Mouse (Mus musculus) heart, embryonic 10.5 days (tissue): ENCODE data around the gene Nfs1. TPM values are rescaled to one million over a fixed set of nuclear protein-coding genes. Genes with fewer than 3 reads are reported as not detected.

ENCODE experiments used
- DNase-seq: peaks from one replicate; pipeline ENCODE4 v3.0.0-alpha.2; 2017; ENCODE audit warnings: low spot score
- H3K27ac ChIP-seq: fragments of 300-500 bp; sonication (generic); 2 replicates; pipeline ENCODE4 v1.5.1; 2016; ENCODE audit warnings: mild to moderate bottlenecking
- H3K27me3 ChIP-seq: fragments of 300-500 bp; sonication (generic); 2 replicates; pipeline ENCODE4 v1.6.1; 2016; ENCODE audit warnings: mild to moderate bottlenecking; ENCODE audit not compliant: poor library complexity, insufficient read depth, severe bottlenecking
- H3K36me3 ChIP-seq: fragments of 300-500 bp; sonication (generic); 2 replicates; pipeline ENCODE4 v1.6.1; 2016; ENCODE audit warnings: mild to moderate bottlenecking, moderate library complexity
- H3K4me1 ChIP-seq: fragments of 300-500 bp; sonication (generic); 2 replicates; pipeline ENCODE4 v1.6.1; 2016; ENCODE audit warnings: mild to moderate bottlenecking
- H3K4me3 ChIP-seq: fragments of 300-500 bp; sonication (generic); 2 replicates; pipeline ENCODE4 v1.5.1; 2016; ENCODE audit warnings: mild to moderate bottlenecking, moderate library complexity
- H3K9me3 ChIP-seq: fragments of 300-500 bp; sonication (generic); 2 replicates; pipeline ENCODE4 v1.6.1; 2016; ENCODE audit warnings: mild to moderate bottlenecking, moderate library complexity
- WGBS: fragments of 180-500 bp; shearing (Covaris S2); methylation state at CpG from one replicate; pipeline ENCODE4 v1.1.7; 2016; 5-methylcytosine and 5-hydroxymethylcytosine counted together
- polyA plus RNA-seq: library from polyadenylated mRNA; unstranded; fragments of >200 nt; fragmentation: Nextera tagmentation; extraction: Ambion mirVana; gene quantifications from 2 replicates; pipeline ENCODE4 v1.2.1, GENCODE M21; 2016

The Nfs1 gene
- polyA plus RNA-seq, 1 experiment from 2014 or later = 54.5 TPM

- Histone ChIP-seq H3K4me3 (peak overlapping the region; percentile 96), H3K27ac (no peak overlapping the region), H3K36me3 (peaks cover 60% of the 10 kb centered on the region), H3K27me3 (no peaks in the 10 kb centered on the region), H3K9me3 (no peaks in the 10 kb centered on the region), H3K4me1 (peaks cover 21% of the 10 kb centered on the region)
- 79% methylated on average over 7 of the region's 7 CpGs for WGBS
- DNase-seq = no peak
Measured at GRCm38 (mm10) chr2:156177651-156178050, 33.7 kb upstream of the Nfs1 start.

- H3K4me3 ChIP-seq = no peak overlapping the region
- DNase-seq = no peak
- peaks cover 66% of the 10 kb centered on the region for H3K36me3 ChIP-seq
- H3K27ac ChIP-seq = no peak overlapping the region
- peaks cover 21% of the 10 kb centered on the region for H3K4me1 ChIP-seq
- 86% methylated on average over 6 of the region's 6 CpGs for WGBS
- H3K27me3 ChIP-seq = no peaks in the 10 kb centered on the region
- H3K9me3 ChIP-seq = no peaks in the 10 kb centered on the region
Measured at GRCm38 (mm10) chr2:156177079-156177478, 33.1 kb upstream of the Nfs1 start.

GRCm38 (mm10) chr2:156166557-156166956, 22.6 kb upstream of the Nfs1 start:
- Histone ChIP-seq H3K36me3 (peaks cover 96% of the 10 kb centered on the region), H3K4me1 (no peaks in the 10 kb centered on the region), H3K4me3 (no peak overlapping the region), H3K27me3 (no peaks in the 10 kb centered on the region), H3K9me3 (no peaks in the 10 kb centered on the region), H3K27ac (no peak overlapping the region)
- WGBS = 91% methylated on average over 5 of the region's 5 CpGs
- no peak for DNase-seq

GRCm38 (mm10) chr2:156165478-156165877, 21.5 kb upstream of the Nfs1 start:
- WGBS = 98% methylated on average over 1 of the region's 1 CpGs

GRCm38 (mm10) chr2:156151538-156151937, 7.6 kb upstream of the Nfs1 start:
- Histone ChIP-seq H3K27me3 (no peaks in the 10 kb centered on the region), H3K4me3 (no peak overlapping the region), H3K27ac (no peak overlapping the region), H3K9me3 (no peaks in the 10 kb centered on the region), H3K36me3 (peaks cover 97% of the 10 kb centered on the region), H3K4me1 (no peaks in the 10 kb centered on the region)
- no peak for DNase-seq

More at GRCm38 (mm10) chr2:156165478-156165877, 21.5 kb upstream of the Nfs1 start:
- no peak overlapping the region for H3K4me3 ChIP-seq
- H3K27ac ChIP-seq = no peak overlapping the region
- H3K9me3 ChIP-seq = no peaks in the 10 kb centered on the region
- H3K27me3 ChIP-seq = no peaks in the 10 kb centered on the region
- H3K36me3 ChIP-seq = peaks cover 97% of the 10 kb centered on the region
- DNase-seq = no peak
- H3K4me1 ChIP-seq = no peaks in the 10 kb centered on the region

DNA sequence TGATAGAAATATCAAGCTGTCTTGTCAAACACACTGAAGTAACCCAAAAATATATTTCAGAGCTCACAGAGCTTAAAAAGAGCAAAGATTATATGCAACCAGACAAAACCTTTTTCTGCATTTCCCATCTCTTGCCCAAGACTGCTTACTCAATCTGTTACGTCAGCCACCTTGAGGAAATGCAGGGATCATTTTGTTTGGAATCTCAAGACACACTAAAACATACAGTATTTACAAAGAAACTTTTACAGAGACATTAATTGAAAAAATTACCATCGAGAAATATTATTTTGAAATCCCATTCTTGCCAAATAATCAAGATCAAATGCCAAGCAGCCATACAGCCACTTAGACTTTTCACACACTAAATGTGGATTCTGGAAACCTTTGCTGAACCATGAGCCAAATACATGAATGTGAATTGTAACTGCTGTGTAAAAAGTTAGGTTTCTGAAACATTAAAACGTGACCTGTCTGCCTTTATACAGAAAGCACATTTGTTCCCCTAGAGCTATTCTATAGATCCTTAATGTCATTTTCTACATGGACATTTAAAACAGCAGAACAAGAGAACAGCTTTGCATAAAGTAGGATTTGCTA, 3.4 kb upstream of the Nfs1 start:
- no peak for DNase-seq
- Histone ChIP-seq H3K4me3 (no peak overlapping the region), H3K9me3 (no peaks in the 10 kb centered on the region), H3K27me3 (no peaks in the 10 kb centered on the region), H3K36me3 (peaks cover 58% of the 10 kb centered on the region), H3K4me1 (peaks cover 9% of the 10 kb centered on the region; the same call in 1 of the 2 replicates), H3K27ac (no peak overlapping the region)
- WGBS = 94% methylated on average over 3 of the region's 3 CpGs

DNA sequence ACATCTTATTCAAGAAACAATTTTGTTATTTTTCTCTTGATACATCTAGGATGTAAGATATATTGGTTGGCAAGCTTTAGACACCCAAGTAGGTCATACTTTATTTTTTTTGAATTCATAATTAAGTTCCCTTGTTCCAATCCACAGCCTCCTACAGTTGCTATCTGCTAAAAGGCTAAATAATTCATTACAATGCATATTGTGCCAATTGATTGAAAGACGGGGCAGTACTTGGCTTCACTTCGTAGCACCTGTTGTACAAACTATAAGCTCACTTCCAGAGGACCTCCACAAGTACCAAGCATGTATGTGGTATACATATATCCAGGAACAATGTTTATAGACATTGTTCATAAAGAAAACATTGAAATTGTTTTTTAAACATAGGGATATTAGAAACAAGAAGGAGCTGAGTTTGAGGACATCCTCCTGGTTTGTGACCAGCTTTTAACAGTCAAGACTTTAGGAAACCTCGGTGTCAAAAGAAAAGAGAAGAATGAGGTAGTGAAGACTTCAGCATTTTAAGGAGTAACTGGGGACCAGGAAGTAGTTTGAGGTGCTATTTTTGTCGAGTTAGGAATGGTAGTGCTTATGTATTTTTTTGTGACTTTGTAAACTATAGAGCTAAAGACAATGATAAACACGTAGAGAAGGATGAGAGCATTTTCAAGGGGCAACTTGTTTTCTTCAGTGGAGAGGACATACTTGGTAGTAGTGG, 2.4 kb upstream of the Nfs1 start:
- H3K4me1 ChIP-seq = peaks cover 9% of the 10 kb centered on the region; the same call in 1 of the 2 replicates
- H3K9me3 ChIP-seq = no peaks in the 10 kb centered on the region
- no peaks in the 10 kb centered on the region for H3K27me3 ChIP-seq
- no peak overlapping the region for H3K4me3 ChIP-seq
- H3K27ac ChIP-seq = no peak overlapping the region
- DNase-seq = no peak
- H3K36me3 ChIP-seq = peaks cover 50% of the 10 kb centered on the region
- 65% methylated on average over 5 of the region's 5 CpGs for WGBS

DNA sequence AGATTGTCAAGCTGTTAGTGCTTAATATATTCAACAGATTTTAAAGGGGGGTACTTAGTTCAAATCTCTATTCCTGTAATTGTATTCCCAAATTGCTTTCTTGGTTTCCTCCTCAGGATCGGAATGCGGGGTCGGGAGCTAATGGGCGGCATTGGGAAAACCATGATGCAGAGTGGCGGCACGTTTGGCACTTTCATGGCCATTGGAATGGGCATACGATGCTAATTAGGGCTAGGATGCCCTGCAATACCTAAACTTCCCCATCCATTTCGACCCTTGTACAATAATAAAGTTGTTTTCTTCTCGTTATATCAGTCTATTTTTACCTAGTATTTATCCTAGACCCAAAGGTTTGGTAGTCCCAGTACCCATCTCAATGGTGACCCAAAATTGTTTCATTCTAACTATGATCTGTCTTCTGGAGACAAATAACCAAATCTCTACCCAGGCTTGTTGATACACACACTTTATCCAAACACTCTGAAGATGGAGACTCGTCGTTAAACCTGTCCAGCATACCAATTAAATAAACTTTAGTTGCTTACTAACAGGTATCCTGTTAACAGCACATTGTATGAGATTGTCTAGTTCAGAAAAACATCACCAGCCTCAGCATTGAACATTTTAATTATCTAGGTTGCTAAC, 1.6 kb upstream of the Nfs1 start:
- DNase-seq = no peak
- Histone ChIP-seq H3K4me1 (peaks cover 9% of the 10 kb centered on the region; the same call in 1 of the 2 replicates), H3K9me3 (no peaks in the 10 kb centered on the region), H3K4me3 (peak overlapping the region; percentile 82), H3K27me3 (no peaks in the 10 kb centered on the region), H3K36me3 (peaks cover 45% of the 10 kb centered on the region), H3K27ac (no peak overlapping the region)
- WGBS = 57% methylated on average over 11 of the region's 11 CpGs

GRCm38 (mm10) chr2:156143367-156143766, 619 bp downstream of the Nfs1 start:
- peaks cover 42% of the 10 kb centered on the region for H3K36me3 ChIP-seq
- no peaks in the 10 kb centered on the region for H3K9me3 ChIP-seq
- DNase-seq = no peak
- peaks cover 9% of the 10 kb centered on the region; the same call in 1 of the 2 replicates for H3K4me1 ChIP-seq
- peak overlapping the region; percentile 82 for H3K4me3 ChIP-seq
- peak overlapping the region; percentile 94 for H3K27ac ChIP-seq
- WGBS = 2% methylated on average over 16 of the region's 16 CpGs
- H3K27me3 ChIP-seq = no peaks in the 10 kb centered on the region

GRCm38 (mm10) chr2:156142820-156143219, 1.2 kb downstream of the Nfs1 start:
- peaks cover 37% of the 10 kb centered on the region for H3K36me3 ChIP-seq

GRCm38 (mm10) chr2:156135695-156136094, 8.3 kb downstream of the Nfs1 start:
- no peaks in the 10 kb centered on the region for H3K4me1 ChIP-seq
- H3K36me3 ChIP-seq = peaks cover 46% of the 10 kb centered on the region
- no peak overlapping the region for H3K4me3 ChIP-seq
- no peaks in the 10 kb centered on the region for H3K27me3 ChIP-seq
- no peak overlapping the region for H3K27ac ChIP-seq
- no peaks in the 10 kb centered on the region for H3K9me3 ChIP-seq
- no peak for DNase-seq
- 85% methylated on average over 6 of the region's 6 CpGs for WGBS

More at GRCm38 (mm10) chr2:156142820-156143219, 1.2 kb downstream of the Nfs1 start:
- Histone ChIP-seq H3K27ac (peak overlapping the region; percentile 94; the same call in 1 of the 2 replicates), H3K9me3 (no peaks in the 10 kb centered on the region), H3K4me3 (peak overlapping the region; percentile 82), H3K4me1 (peaks cover 9% of the 10 kb centered on the region; the same call in 1 of the 2 replicates), H3K27me3 (no peaks in the 10 kb centered on the region)
- WGBS = 75% methylated on average over 2 of the region's 2 CpGs
- no peak for DNase-seq

DNA sequence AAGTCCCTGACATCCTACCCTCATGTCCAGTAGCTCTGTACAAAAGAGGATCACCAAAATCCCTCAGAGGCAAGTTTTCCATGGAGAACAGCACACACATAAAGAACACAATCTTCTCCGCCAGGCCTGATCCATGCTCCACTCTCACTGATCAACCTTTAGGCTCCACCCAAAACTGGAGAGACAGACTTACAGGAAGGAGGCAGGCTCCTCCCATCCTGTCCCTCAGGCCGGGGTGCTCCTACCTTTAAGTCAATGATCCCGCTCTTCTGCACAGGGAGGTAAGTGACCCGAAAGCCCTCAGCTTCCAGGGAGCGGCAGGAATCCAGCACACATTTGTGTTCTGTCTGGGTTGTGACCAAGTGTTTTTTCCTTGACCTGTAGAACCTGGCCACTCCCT, 9.8 kb downstream of the Nfs1 start:
- Histone ChIP-seq H3K27ac (no peak overlapping the region), H3K27me3 (no peaks in the 10 kb centered on the region), H3K4me3 (no peak overlapping the region), H3K4me1 (no peaks in the 10 kb centered on the region), H3K36me3 (peaks cover 34% of the 10 kb centered on the region), H3K9me3 (no peaks in the 10 kb centered on the region)
- 81% methylated on average over 5 of the region's 5 CpGs for WGBS
- DNase-seq = no peak

- H3K9me3 ChIP-seq = no peaks in the 10 kb centered on the region
- H3K27ac ChIP-seq = no peak within 1 kb of the TSS
- no peak within 1 kb of the TSS for H3K4me3 ChIP-seq
- H3K27me3 ChIP-seq = no peaks in the 10 kb centered on the region
- no peak for DNase-seq
- peaks cover 52% of the 10 kb centered on the region for H3K36me3 ChIP-seq
- WGBS = 87% methylated on average over 5 of the region's 5 CpGs
- no peaks in the 10 kb centered on the region for H3K4me1 ChIP-seq
Measured at GRCm38 (mm10) chr2:156126992-156127391, 17.0 kb downstream of the Nfs1 start, which contains the start of gene Gm28036. Gene Gm28036 (minus strand): TSS chr2:156127092.
